Mouse (Mus musculus): ENCODE results near the gene Gng2. TPM values are rescaled to one million over a fixed set of nuclear protein-coding genes. Genes with fewer than 3 reads are reported as not detected.

Gng2 gene
- 10 to 100 TPM; 54.1 to 57.2 TPM for total RNA-seq (2021)

DNA sequence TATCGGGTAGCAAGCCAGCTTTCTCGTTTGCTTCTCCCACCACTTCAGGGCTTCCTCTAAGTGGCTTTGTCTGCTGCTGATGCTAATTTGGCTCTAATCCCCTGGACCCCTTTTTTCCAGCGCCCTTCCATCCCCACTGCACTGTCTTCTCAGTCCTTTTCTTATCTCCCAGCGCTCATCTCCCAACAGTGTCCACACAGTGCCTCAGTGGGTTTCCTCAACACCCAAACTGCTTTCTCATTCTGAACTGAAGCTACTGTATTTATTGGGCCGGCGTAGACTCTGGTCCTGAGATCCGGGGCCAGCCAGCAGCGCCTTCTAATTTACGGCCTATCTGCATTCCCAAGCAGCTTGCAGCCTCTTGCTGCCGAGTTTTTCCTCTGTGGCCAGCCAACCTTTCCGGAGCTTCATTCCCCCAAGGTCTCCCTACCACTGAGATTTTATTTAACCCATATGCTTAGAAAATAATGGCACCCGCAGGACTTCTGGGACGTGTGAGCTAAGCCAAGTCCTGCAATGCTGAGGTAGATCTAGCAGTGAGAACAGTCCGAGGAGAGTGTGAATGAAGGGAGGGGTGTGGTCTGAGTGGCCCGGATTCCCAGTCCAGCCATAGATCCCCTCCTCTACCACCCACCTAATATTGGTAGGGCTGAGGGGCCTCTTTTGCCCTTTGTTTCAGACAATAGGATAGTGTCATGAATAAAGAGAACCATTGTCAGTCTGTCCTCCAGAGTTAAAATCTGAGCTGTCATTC lies at the start of gene Gng2:
Gene Gng2, minus strand, starts transcription at position 357 of the 754 bp plus-strand sequence.
- no peak for DNase-seq

DNA sequence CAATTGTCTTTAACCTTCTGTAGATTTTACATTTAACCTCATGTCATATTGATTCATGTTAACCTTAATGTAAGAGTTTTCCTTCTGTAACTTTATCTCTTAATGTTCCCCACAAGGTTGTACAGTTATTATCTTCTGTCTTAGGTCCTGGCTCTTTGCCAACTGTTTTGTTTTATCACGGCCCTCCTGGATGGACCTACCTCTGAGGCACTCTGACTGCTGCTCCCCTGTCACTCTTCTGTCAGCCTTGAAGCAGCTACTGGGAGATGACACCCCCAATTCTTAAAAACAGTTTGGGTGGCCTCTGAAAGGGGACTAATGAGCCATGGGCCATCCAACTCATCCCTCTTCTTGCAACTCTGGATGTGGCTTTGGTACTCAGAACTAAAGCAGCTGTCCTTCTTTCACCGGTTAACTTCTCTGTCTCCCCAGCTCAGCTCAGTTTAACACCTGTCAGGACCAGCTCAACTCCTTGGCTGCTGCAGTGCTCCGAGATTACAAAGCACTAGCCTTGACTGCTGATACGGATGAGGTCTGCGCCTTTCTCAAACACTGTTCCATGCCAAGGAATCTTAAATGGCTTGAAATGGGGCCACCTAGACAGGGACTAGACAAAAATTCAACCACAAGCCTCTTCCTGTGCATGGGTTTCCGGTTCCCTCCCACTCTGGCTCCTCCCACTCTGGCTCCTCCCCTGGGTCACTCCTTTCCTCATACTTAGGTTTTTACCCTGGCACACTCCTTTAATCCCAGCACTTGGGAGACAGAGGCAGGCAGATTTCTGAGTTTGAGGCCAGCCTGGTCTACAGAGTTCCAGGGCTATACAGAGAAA lies 47.7 kb upstream of the Gng2 start:
- no peak for DNase-seq

DNA sequence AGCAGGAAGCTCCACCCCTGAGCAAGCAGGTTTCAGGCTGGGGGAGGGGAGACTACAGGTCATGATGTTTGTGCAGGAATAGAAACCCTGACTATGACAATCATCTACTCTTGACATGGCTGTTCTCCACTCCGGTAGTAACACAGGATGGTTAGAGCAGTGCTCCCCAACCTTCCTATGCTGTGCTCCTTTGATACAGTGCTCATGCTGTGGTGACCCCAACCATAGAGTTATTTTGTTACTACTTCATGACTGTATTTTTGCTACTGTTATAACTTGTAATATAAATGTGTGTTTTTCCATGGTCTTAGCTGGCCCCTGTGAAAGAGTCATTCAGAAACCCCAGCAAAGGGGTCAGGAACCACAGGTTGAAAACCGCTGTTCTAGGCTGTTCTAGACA lies 46.5 kb upstream of the Gng2 start:
- DNase-seq = no peak

DNA sequence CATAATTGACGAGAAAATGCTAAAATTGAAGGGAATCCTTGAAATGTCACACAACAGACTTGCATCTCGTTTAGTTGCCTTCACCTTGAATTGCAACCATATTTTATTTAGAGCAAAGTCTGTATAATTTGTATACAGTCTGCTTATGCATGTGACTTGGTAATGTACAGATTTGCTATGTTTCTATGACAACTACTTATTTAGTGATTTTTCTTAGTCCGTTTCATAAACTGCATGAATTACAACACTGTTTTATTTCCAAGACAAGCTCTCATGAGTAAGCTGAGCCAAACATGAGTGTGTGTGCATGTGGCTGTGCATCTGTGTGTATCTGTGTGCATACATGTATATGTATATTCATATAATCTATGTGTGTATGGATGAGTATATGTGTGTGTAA lies 42.1 kb upstream of the Gng2 start:
- no peak for DNase-seq

DNA sequence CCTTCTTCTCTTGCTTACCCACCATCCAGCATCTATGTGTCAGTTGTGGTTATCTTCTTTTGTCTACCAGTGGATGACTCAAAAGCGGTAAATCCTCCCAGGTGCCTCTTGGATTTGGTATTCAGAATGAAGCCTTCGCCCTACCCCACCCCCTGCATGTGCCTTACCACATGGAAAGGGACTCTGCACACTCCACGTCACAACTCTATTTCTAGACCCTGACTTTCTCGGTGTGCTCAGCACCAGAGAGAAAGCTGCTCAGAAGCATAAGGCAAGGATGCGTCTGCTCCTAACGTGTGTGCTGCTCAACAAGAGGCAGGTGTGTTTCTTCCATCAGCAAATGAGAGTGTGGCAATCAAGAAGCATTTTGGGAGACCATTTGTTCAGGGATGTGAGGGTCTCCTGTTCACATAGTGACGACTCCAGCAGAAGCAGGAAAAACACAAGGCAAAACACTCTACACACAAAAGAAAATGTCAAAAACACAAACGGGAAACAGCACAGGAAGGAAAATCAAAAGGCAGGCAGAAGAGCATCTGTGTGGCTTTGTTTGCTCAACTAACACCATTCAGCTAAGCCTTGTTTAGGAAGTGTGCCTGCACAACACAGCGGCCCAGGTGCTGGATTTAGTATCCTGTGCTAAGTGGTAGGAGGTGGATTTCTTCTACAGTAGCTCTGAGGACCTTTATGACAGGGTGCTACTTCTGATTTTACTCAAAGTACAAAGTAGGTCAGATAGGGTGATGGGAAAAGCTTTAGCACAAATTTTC lies 35.3 kb upstream of the Gng2 start:
- no peak for DNase-seq

DNA sequence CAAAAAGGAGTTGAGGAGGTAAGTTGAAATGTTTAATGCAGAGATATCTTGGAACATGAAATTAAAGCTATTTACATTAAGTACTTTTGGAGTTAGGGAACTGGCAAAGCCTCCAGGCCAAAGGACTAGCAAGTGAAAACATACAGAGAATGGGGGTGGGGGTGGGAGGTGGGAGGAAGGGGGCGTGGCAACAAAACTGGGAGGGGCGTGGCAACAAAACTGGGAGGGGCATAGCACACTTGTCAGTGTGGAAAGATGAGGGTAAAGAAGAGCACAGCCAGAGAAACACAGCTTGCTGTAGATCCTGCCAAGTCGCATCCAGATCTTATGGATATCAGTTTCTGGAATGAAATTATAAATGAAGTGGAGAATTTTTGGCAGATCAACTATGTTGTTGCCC lies 30.0 kb upstream of the Gng2 start:
- no peak for DNase-seq

DNA sequence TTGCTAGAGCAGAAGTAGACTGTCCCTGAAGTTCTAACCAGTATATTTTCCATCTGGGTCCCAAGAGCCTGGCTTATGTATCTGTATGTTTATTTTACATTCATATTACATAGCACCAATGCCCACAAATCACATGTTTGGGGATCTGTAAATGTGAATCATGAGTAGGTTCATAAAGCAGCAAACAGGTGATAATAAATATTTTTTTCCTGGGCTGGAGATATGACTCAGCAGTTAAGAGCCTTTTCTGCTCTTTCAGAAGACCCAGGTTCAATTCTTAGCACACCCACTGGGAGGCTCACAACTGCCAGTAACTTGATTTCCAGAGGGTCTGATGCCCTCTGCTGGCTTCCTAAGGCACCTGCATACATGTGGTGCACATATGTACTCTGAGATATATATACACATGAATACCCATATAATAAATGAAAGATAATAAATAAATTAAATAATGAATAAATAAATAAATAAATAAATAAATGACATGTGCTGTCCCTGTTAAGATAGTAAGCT lies 27.4 kb upstream of the Gng2 start:
- no peak for DNase-seq

DNA sequence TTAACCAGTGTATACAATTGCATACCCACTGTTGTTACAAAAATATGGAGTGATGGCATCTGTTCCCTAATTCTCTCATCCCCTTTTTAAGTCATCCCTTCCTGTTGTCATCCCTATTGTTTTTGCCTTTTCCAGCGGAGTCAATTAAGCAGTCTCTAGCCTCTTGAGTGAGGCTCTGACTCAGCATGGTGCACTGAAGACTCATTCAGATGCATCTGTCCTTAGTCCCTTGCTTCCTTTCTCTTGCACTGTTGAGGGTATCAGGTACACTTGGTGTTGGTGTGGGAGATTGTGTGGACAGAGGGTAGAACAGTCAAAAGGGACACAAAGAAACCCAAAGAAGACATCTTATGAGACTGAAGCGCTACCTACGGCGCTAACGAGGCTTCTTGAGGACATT lies 19.4 kb upstream of the Gng2 start:
- no peak for DNase-seq

DNA sequence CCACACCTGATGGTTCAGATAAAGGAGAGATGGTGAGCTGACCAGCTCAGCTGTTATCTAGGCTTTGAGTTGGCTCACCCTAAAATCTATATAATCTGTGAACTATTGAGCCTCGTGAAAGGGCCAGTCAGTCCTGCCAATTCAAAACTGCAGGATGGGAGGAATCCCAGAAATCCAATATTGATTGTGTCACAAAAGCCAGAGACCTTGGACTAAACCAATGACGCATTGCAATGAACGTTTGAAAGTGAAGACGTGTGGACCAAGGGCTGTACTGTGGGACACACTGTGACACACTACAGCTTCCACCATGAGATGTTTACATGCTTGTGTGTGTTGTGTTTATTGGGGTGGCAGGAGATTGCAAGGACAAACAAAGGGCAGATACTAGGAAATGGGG lies 18.5 kb upstream of the Gng2 start:
- DNase-seq = no peak

DNA sequence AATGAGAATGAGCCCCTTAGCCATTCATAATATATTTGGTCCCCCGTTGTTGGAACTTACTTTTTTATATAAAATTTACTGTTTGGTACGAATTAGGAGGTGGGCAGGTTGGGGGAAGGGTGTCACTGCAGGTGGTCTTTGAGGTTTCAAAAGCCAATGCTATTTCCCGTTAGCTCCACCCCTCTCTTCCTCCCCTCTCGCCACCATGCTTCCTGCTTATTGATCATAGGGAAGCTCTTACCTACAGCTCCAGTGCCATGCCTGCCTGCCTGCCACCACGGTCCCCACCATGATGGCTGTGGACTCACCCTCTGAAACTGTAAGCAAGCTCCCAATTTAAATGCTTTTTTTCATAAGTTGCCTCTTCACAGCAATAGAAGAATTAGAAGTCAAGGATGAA lies 16.6 kb upstream of the Gng2 start:
- no peak for DNase-seq

DNA sequence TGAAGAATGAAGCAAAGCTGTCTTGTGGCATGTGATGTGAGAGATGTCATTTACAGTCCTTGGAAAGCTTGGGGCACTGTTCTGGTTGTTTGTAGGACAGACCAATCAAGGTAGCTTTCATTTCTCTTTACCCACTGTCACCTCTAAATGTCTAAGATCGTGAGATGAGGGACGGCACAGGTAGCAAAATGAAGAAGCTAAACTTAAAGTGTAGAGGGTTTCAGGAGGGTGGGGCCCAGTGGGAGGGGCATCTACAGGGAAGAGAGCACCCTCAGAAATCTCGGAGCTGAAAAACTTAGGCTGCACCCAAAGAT lies 16.1 kb upstream of the Gng2 start:
- DNase-seq = no peak

DNA sequence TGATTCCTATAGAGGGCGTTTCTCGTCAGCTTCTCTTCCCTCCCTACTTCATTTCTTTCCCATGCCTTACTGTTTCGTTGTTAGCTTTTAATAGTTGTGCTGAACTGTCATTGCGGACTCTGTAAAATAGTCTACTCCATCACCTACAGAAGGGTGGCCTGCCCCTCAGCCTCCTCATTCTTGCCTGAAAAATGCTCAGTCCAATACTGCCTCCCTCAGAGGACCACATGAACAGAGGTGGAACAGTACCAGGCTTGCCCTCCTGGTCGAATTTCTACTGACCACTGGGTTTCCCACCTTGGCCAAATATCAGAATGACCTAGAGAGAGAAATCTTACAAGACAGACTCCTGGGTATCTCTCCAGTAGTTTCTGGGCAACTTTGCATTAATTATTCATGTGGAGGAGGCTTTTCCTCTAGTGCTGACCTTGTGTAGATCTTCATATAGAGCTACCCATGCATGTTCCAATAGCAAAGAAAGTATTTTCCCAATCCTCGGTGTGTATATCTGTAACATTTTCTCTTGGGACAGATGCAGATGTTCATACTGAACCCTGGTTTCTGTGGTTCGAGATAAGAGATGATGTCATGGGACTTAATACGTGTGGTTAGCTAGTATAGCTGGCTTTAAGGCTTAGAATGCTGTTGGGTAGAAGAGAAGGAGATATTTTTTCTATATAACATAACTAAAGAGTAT lies 15.6 kb upstream of the Gng2 start:
- no peak for DNase-seq

DNA sequence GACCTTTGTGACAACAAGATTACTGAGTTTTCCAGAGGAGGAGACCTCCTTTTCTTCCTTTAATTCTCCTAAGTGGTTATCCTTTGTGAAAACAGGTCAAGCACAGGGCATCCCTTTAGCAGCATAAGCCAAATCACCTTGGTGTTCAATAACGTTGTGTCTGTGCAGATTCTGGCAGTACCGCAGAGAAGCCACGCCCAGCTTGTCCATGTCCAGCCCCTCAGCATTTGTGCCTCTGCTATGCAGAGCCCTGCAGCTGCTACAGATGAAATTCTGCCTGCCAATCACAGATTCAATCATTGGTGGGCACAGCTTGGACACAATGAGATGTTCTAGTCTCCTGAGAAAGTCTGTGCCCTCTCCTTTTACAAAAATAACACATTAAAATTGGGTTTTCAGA lies 14.4 kb upstream of the Gng2 start:
- no peak for DNase-seq

DNA sequence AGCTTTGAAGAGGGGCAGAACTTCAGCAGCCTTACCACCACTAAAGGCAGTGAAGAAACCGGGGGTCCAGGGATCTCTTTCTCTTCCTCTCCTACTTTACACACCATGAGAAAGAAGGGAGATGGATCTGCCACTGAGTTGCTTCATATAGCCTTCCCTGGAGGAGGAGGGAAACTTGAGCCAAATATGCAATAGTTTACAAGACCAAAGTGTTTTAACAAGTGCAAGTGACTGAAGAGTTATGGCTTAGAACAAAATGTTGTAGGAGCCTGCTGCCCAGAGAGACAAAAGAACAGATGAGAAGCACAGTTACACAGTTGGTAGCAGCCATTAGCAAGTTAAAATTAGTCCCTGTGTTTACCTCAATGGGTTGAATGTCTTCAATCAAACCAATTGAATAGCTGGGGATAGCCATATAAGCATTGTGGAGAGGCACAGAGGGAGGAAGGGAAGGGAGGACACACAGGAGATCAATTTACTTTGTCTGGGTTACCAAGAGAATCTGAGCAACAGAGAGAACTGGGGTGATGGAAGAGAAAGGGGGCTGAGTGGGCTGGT lies 13.1 kb upstream of the Gng2 start:
- DNase-seq = no peak

DNA sequence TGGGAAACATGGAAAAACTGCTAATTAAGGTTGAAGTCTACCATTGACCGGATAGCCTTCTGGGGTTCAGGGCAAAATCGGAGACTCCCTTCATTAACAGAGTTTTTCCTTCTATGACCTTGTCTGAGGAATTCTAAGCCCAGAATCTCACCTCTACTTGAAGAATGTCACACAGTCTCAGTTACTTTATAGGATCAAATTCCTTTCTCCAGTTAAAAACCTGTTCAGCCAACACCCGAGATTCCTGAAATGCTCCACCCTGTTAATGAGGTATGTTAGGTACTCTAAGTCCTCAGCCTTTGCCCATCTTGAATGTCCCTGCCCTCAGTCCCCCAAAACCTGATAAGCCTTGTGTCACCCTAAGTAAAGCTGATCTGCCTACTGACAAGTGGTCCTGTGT lies 11.0 kb upstream of the Gng2 start:
- no peak for DNase-seq

DNA sequence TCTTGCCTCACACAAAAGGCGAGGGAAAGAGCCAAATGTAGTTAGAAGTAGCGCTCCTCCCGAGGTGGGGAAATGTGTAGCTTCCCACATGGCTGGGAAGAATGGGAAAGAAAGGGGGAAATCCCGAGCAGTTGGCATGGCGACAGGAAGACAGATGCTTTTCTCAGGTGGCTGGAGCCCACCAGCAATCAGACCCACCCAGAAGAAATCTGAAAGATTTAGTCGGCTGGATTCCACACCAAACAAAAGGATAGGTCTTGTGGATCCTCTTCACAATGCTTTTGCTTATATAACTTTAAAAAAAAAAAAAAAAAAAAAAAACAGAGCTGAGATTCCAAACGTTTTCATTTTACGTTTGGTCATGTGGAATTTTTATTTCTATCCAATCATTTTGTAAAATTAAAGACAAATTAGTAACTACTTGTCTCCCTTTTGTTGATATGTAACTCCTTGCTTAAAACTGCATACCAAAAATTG lies 10.0 kb upstream of the Gng2 start:
- peak; percentile 41 for DNase-seq

DNA sequence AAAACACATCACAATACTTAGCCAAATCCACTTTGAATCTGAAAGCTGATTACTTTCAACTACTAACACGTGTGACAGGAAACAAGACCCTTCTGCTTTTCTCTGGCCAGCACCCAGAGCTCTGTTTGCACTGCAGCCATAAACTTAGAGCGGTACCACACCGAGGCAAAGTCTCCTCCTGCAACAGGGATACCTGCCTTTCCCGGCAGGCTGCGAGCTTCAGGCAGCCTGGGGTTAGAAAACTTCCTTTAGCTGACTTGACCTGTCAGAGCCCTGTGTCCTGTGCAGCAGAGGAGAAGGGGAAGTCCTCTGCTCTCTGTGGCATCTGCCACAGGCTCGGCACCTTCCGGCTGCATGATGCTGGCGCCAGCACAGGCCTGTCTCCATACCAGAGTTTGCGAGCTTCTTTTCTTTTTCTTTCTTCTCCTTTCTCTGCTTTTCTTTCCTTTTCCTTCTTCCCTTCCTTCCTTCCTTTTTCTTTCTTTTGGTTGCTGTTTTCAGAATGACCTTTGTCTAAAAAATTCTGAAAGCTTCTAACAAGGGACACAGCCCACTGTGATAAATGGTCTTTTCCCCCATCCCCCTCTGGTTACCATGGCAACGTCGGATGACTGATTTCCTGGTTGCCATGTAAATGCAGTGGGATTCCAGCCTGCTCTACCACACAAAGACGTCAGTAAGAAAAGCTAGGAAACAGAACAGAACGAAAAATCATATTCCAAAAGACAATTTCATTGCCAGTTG lies 9.4 kb upstream of the Gng2 start:
- peak; percentile 85 for DNase-seq

DNA sequence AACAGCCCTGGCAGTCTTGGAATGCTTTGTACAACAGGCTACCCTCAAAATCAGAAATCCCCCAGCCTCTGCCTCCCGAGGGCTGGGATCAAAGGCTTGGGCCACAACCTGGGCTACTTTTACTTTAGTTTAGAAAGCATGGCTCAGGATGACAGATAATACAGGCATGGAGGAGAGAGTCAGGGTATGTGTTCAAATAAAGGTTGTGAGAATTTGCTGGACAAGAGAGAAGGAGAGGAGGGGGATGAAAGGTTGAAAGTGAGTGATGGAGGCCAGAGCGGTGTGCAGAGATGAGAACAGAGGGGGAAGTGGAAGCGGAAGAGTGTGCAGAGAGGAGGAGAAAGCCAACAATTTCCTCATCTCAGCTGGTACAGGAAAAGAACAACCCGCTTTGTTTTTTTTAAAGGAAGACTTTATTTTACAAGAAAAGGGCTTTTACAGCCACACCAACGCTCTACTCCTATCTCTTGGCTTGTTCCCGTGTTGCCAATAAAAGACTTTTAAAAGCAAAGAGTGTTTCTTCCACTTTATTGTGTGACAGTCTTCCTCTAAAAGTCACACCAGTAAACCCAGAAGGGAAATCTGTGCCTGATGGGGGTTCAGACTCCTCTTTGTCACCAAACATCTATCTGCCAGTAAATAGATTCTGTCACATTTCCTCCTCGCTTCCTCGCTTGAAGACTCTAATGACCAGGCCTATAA lies 8.6 kb upstream of the Gng2 start:
- no peak for DNase-seq

DNA sequence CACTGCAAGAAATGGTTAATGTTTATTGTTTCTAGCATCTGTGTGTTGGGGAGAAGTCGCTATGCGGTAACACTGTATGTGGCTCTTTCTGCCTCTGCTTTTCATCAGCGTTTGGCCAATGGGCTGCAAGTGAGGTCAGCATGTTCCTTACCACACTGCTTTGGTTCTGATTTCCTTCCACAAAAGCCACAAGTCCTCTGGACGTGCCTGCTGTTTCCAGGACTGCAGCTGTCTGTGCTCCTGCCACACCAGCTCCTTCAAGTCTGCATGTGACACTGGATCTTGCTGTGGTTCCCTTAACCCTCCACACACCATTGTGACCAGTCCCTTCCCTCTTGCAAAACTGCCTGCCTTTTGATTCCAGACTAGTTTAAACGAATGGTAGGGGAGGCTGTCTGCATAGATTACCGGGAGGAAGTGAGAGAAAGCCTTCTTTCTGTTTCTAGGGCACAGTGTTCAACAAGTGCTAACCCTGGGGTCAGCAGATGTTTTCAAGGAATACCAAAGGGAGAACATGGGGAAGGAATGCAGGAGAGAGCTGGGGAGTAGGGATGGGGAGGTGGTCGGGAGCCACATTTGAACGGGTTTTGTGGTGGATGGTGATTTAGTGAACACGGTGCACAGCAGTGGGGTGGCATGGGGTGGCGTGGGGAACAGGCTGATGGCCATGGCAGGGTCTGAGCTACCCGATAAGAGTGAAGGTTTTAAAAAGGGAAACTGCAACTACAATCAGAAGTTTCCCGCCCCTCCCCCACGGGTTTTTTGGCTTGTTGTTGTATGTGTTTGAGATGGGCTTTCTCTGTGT lies 7.9 kb upstream of the Gng2 start:
- peak; percentile 40 for DNase-seq
